Mouse (Mus musculus): ENCODE data around the gene Jade1.

Gene Jade1

DNA sequence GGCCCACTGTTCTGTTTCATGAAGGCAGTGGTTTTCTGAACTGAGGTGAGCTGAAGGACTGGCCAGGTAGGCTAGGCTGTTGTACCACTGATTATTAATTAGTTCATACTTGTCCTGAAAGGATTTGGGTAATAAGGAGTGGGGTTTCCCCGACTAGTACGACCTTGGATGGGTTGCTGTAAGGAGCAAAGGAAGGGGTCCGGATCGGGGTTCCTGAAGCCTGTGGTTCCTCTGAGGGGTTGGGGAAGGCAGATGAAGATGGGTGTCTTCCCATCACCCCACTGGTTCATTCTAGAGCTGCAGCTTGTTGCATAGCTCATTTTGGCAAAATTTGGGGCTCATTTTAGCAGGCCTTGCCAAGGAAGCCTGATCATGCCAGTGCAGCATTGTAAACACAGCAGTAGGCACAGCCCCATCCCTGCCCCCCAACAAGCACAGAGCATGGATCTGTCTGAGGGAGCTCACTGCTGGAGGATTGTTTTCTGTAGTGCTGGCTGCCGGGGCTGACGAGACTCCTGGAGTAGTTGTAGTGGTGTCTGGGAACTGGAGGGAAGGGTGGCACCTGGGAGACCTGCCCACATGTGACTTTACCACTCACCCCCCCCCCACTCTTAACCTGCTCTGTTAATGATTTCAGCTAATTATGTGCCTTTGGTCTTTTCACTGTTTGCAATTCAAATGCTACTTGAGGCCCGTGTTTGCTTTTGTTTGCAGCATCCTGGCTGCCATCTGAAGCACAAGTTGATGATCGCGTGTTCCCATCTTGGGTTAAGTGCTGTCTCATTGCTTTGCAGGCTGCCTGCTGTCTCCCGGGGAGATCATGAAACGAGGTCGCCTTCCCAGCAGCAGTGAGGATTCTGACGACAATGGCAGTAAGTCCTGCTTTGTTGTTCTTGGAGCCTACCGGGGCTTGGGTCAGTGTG is 25.1 kb downstream of the Jade1 start:
- DNase-seq = no peak

DNA sequence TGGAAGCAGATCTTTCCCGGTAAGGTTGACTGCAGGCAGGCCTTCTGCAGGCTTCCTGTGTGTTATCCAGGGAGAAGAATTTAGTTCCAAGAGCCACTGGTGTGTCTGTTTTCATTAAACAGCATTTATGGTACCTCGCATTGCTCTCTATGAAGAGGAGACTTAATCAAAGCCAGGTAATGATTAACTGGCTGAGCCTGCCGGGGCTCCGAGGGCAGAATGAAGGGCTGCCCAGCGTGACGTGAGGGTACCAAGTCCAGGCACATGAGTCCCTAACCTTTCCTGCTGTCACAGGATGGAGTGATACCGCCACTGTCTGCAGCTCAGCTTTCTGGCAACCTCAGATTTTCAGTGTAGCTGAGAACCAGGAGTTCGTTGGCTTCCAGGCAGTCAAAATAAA is 25.9 kb downstream of the Jade1 start:
- DNase-seq = no peak

DNA sequence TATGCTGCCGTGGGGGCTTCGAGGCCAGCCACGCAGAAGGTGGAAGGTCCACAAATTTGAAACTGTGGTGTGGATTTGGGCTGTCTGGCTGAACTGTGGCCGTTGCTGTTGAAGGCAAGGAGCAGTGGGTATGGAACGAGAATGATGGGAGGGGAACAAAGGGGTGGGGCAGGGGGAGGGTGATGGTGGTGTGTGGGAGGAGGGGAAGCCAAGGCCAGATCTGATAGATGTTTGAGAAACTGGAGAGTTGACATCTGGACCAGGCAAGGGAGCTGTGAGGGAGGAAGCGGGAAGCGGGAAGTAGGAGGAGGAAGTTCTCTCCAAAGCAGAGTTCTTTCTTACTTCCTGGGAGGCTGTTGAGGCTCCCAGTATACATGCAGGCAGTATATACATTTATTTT is 26.7 kb downstream of the Jade1 start:
- no peak for DNase-seq

DNA sequence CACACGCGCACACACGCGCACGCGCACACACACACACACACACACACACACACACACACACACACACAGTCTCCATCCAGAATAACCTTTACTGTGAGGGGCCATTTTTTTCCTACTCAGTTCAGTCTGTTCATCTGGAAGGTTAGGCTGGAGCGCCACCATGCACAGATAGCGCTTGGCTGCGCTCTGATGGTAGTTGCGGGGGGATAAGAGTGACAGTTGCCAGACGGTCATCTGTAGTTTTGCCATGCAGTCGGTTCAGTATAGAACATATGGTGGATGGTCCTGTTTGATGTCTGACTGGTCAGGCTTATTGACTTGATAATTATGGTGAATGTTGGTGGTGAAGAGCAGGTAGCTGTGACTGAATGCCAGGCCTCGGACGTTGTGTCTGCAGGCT is 27.6 kb downstream of the Jade1 start:
- DNase-seq = no peak

DNA sequence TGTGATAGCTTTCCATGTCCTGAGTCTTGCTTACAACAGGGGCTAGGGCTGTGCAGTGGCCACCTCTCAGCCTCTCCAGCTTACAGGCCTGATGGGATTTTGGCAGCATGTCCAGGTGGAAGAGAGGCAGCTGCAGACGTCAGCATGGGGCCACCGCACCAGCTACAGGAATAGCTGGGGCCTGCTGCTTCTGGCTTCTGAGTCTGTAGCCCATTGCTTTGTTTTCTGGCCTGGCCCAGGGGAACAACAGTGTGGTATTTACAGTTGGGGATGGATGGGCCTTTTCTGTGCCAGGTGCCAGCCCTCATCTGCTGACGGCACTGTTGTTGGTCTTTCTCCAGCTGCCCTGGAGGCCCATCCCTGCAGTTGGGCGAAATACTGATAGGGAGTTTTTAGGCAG is 28.1 kb downstream of the Jade1 start:
- DNase-seq = peak; percentile 43 to 51

DNA sequence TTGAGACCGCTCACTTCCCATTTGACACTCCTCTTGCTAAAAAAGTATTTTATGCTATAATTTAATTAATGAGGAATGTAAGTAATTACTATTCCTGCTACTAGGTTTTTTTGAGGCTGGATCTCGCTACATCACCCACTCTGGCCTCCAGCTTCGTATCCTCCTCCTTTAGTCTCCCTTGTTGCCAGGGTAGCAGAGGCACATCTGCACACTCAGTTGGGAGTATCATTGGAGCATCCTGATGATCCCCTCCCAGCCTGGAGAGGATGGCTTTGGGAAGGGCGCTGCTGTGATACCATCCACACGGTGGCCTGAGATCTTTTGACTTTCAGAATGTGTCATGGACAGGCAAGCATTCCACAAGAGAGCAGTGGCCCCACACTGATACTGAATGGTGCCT is 30.0 kb downstream of the Jade1 start:
- DNase-seq = no peak

DNA sequence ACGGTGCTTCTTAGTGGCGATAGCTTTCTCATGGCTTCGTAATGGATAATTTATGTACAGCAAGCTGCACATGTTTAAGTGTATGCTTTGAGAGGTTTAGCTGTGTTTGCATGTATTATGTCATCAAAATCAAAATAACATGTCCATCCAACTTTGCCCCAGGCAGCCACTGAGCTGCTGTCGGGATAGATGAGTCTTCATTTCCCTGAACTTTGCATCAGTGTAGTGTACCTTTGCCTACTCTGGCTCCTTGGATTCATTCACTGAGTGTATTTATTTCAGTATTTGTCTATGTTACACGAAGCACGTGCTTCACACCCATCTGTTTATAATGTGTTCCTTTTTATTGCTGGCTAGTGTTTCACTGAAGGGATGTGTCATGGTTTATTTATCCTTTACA is 30.8 kb downstream of the Jade1 start:
- DNase-seq = no peak

DNA sequence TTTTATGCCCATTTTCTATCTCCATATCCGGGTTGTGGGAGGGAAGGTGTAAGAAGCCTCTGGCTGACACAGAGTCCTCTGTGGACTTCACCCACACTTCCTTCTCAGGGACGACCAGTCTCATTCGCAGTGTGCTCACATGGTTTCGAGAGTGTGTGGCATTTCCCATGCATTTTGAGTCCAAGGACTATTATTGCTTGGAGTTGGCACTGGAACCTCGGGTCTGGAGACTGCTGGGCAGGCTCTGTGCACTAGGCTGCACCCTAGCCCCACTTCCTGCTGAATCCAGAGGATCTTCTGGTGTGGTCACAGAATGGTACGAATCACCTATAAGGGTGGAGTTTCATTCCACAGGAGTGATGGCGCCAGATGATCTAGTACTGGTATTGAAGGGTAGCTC is 31.4 kb downstream of the Jade1 start:
- DNase-seq = no peak

DNA sequence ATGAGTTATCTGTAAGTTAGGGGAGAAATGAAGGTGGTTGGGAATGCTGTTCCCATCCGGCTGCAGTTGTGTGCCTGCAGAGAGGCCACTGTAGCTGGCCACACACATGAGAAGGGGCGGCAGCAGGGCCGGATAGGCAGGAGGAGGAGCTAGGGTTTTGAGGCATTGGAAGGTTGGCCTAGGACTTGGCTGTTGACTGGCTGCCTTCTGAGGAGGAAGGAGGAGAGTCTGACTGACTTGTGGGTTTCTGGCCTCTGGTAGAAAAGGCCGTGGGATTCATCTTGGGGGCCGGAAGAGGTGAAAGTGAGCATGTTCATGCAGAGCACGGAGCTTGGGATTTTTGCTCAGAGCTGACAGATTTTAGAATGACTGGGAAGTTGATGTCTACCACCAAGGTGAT is 32.1 kb downstream of the Jade1 start:
- DNase-seq = no peak

DNA sequence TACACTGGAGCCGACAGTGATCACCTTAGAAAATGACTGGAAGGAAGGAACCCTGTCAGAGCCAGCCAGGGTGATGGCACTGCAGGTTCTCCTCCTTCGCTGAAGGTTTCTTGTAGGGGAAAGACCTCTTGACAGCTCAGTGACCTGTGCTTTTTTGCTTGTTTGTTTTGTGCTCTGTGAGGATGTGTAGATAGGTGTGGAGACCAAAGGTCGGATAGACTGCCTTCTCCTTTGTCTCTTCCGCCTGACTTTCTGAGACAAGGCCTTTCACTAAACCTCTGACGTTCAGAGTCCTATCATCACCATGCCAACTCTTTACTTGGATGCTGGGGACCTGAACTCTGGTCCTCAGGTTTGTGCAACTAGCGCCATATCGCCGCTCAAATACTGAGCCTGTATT is 33.0 kb downstream of the Jade1 start:
- DNase-seq = no peak

DNA sequence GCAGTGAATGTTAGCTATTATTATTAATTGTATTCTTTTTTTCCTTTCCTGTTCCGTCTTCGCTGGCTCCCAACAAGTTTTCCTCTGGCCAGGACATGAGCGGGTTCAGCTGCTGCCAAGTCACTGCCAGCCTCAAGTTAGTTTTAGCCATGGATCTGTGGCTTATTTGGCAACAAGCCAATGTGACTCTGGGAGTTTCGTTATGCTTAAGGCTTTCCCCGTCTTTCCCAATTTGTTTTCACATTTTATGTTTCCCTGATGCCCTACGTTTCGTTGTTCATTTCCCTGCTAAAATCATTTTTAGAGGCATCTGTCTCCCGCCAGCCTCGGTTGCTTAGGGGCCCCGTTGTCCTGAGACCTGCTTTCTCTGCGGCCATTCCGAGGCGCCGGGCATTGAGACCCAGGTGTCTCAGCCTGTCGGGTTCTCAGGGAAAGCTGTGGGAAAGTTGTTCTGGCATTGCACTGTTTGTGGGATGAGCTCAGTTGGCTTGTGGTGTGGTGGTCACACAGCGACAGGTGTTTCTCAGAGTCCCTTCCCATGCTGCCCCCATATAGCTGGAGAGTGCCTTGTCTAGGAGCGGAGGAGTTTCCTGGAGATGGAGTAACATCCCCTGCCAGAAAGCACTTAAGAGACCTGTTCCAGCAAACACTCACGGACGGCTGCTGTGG is 33.8 kb downstream of the Jade1 start:
- no peak for DNase-seq

DNA sequence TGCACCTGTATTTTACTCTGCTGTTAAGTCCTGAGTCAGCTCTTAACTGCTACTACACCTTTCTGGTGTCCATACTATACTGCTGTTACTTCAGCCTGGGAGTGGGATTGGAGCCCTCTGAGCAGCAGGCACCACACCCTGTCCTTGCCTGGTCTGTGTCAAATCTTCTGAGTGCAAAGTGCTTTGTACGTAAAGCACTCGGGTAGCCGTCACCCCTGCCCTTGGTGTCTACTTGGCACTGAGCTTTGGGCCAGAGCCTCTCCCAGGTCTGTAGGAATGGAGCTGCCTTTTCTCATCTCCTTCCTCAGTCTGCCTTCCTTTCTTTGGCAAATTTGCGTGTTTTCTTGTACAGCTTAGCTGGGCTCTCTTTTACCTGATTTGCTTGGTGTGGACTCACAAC is 34.5 kb downstream of the Jade1 start:
- DNase-seq = no peak

DNA sequence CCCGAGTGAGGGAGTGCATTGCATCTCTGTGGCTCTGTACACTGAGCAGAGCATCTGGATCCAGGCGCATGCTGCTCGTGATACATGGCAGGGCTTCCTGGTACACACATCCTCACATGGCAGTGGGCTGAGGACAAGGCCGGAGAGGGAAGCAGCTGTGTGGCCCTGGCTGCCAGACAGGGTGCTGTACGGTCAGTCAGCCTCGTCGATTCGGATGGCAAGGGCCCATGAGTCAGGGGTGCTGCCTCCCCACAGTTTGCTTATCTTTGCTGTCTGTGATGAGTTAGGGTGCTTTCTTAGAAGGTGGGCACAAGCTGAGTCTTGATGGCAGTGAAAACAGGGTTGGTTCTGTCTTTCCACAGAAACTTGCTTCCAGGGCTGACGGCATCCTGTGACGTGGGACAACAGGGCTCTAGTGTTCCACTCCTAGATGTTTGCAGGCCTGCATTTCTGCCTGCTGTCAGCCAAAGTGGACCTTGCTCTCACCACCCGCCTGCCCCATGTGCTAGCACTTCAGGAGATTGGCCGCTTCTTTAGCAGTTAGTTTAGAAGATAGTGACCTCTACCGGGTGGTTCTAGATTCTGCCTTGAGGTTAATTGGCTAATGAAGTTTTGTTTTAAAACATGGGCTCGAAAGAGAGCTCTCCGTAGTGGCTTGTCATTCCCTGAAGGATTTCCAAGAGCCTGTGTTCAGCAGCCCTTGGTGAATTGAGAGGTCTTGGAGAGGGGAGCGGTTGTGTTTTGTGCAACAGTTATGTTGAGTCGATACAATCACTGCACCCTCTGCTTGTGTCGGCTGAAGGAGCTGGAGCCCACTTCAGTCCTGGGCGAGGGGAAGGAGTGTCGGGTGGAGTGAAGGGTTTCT is 35.4 kb downstream of the Jade1 start:
- DNase-seq = no peak

DNA sequence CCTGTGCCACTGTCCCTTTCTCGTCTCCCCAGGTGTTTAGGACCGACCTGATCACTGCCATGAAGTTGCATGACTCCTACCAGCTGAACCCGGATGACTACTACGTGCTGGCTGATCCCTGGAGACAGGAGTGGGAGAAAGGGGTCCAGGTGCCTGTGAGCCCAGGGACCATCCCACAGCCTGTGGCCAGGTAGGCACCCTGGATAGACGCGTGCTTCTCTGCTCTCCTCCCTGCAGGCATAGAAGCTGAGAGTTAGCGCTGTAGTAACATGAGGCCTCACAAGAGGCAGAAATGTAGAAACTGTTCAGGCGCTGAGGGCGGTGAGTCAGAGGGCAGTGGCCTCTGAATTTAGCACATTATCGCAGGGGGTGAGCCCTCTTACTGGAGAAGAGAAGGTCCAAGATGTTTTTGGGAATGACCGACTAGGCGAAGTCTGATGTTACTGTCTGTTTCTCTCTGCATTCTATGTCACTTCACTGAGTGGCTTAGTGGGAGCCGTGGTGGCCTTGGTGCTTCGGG is 36.2 kb downstream of the Jade1 start:
- DNase-seq = no peak

DNA sequence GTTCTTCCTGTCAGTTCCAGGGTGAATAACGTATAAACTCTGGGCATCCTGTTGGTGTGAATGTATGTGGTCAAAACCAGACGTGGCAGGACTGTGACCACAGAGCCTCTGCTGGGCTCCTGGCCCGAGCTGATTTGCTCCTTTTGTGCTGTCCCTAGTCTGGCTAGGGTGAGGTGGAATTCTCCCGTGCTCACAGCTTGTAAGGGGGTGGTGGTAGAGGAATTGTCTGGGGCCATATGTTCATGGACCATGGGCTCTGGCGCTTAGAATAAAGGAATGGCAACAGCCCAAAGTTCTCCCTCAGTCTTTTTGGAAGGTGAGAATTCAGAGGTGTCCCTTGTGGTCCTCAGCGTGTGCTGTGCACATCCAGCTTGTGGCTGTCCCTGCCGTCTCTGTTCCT is 37.3 kb downstream of the Jade1 start:
- DNase-seq = peak in 1 of 2 experiments; percentile 47

DNA sequence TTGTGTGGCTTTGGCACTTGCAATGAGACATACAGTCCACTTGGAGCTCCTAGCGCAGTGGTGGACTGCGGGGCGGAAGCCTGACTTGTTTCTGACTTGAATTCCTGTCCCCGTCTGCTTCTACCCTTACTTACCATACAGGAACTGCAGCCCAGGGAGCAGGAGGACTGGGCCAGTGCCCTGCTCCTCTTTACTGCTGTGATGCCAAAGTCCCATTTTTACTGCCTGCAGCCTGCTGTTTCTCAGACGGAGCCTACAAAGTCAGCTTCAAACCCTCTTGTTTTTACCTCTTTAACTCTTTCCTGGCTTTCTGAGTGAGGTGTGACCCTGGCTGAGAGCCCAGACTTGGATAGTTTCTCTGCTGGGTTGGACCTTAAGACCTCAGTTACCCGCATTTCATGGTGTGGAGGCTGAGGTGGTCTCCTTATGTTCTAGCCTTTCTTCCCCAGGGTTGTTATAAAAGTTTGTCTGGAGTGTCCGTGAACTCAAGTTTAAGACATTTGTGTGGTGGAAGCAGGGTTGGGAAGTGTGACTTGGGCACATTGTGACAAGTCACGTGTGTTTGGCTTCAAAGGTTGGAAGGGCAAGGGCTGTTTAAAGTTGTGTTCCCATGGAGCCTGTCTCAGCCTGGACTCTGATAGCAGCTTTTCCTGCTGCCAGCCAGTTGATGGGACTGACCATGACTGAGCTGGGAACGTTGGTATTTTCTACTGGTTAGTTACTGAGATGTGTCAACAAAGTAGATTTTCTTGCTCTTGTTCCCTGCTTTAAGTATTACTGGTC is 38.8 kb downstream of the Jade1 start:
- DNase-seq = no peak

DNA sequence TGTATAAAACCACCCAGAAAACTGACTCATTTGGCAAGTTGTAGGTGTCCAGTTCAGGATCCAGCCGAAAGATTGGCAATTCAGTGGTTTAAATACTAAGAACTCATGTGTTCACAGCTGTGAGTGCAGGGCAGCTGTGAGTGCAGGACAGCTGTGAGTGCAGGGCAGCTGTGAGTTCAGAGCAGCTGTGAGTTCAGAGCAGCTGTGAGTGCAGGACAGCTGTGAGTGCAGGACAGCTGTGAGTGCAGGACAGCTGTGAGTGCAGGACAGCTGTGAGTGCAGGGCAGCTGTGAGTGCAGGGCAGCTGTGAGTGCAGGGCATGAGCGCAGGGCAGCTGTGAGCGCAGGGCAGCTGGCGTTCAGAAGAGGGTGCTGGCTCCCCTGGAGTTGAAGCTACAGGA is 39.5 kb downstream of the Jade1 start:
- no peak for DNase-seq

DNA sequence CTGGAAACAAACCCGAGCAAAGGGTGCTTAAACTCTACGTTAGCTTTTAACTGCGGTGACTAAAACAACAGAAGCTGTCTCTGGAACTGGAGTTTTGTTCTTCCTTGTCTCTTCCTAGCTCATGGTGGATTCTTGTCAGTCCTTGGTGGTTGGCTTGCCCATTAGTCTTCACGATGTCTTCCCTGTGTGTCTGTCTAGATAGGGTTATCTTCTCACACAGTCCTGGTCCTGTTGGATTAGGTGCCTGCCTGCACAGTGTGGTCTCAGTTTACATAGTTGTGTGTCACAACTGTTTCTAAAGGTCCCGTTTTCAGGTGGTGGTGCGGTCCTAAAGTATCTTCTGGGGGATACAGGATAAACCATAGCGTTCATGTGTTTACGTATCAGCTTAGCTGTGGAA is 41.5 kb downstream of the Jade1 start:
- no peak for DNase-seq

DNA sequence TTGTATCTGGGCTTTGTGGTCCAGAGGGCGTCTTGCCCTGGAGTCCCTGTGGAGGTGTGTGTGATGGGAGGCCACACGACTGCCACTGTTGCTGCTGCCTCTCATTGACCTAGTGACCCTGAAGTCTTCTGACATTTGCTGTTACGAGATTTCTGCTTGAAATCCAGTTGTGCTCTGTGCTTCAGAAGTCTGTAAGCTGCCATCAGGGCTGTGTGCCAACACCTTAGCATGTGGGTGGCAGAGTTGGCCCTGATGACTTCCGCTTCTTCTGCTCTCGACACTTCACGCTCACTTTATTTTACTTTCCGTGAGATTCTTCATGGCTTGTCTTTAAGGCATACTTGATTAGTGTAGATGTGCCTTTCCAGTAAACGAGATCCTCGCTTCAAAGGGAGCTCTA is 42.9 kb downstream of the Jade1 start:
- no peak for DNase-seq

DNA sequence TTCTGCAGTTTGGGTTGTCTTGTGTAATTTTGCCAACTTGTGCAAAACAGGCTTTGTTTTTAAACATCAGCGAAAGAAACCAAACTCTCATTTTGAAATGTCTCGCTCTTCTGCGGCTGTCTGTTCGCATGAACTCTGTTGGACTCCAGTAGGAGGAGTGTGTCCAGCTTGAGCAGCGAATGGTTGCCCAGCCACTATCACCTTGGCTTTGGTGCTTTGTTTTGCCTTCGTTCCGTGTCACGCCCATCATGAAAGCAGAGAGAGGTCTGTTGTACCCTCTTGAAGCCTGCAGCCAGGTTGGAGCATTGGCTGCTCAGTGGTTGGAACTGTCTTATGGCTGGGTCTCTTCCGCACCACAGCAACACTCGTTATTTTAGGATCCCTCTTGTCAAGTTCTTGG is 43.7 kb downstream of the Jade1 start:
- no peak for DNase-seq

DNA sequence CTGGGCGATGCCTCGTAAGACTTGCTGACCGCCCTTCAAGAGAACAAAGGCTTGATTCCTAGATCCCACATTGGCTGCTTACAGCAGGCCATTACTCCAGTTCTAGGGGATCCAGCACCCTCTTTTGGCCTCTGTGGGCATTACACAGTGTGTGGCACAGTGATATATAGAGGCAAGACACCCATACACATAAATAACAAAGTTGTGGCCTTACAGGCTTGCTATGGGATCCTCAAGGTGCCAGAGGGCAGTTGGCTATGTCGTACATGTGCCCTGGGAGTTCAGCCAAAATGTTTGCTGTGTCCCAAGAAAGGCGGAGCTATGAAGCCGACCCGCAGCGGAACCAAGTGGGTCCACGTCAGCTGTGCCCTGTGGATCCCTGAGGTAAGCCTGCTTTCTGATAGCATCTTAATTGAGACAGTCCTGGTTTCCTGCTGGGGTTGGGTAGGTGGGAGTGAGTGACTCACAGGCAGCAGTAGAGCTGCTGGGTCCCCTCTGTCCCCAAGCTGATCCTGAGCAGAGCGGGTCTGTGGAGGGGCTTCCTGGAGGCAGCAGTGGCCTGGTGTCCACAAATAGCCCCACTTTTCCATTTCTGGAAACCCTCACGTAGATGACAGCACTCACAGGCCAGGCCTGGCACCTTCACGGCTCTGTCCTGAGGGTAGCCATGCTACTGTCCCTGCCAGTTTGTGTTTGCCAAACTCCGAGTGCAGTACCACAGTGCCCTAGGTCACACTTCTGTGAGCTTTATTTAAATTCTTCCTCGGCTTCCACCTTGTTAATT is 44.5 kb downstream of the Jade1 start:
- peak; percentile 68 to 73 for DNase-seq
